Mouse (Mus musculus) common myeloid progenitor, adult 5-6 weeks (primary cell): ENCODE measurements around the gene Uhrf1bp1l. TPM values are rescaled to one million over a fixed set of nuclear protein-coding genes. Genes with fewer than 3 reads are reported as not detected.

Source experiments
- ATAC-seq: replicated peaks from 2 replicates; pipeline ENCODE4 v1.8.0; 2016; ENCODE audit warnings: low read depth, mild to moderate bottlenecking, moderate TSS enrichment, inconsistent platforms; ENCODE audit not compliant: poor library complexity, severe bottlenecking
- total RNA-seq: library from RNA; stranded (forward); fragments of 200-1000, 187-1606 nt; gene quantifications from 2 replicates; pipeline ENCODE4 v1.2.3, GENCODE M21; 2017

Uhrf1bp1l gene
- total RNA-seq, 1 experiment from 2014 or later: 45.0 TPM

GRCm38 (mm10) chr10:89826896-89827295 lies 82.1 kb downstream of the Uhrf1bp1l start:
- no peak for ATAC-seq

GRCm38 (mm10) chr10:89832334-89832733 lies 87.5 kb downstream of the Uhrf1bp1l start:
- ATAC-seq: no peak

GRCm38 (mm10) chr10:89833166-89833565 lies 88.4 kb downstream of the Uhrf1bp1l start:
- ATAC-seq: no peak

GRCm38 (mm10) chr10:89837476-89837875 lies 92.7 kb downstream of the Uhrf1bp1l start:
- ATAC-seq: no peak

- ATAC-seq: no peak
Observed at GRCm38 (mm10) chr10:89838834-89839233, 94.0 kb downstream of the Uhrf1bp1l start.

GRCm38 (mm10) chr10:89850951-89851350 lies 106.2 kb downstream of the Uhrf1bp1l start:
- ATAC-seq: no peak

GRCm38 (mm10) chr10:89855251-89855875 lies 110.6 kb downstream of the Uhrf1bp1l start:
- no peak for ATAC-seq

GRCm38 (mm10) chr10:89856286-89856685 lies 111.5 kb downstream of the Uhrf1bp1l start:
- ATAC-seq: no peak

GRCm38 (mm10) chr10:89868211-89868610 lies 123.4 kb downstream of the Uhrf1bp1l start:
- ATAC-seq: no peak

- peak; percentile 47 for ATAC-seq
Observed at GRCm38 (mm10) chr10:89868836-89869235, 124.0 kb downstream of the Uhrf1bp1l start.

Other genes with a start within 250 kb of the Uhrf1bp1l start
- gene Nr1h4, start 211.4 kb upstream of the Uhrf1bp1l start, total RNA-seq: not detected in 2 replicates
- not detected in 2 replicates for gene Slc17a8, start 123.7 kb upstream of the Uhrf1bp1l start, total RNA-seq
- gene Scyl2, start 58.7 kb upstream of the Uhrf1bp1l start, total RNA-seq: 30.4 and 36.7 TPM in 2 replicates
- gene Actr6, start 12.7 kb upstream of the Uhrf1bp1l start, total RNA-seq: 16.8 and 21.7 TPM in 2 replicates
- not detected in 2 replicates for gene Anks1b, start 128.5 kb downstream of the Uhrf1bp1l start, total RNA-seq